Mouse (Mus musculus) lung, adult 2 months (tissue): ENCODE measurements around the gene Psap. TPM values are rescaled to one million over a fixed set of nuclear protein-coding genes. Genes with fewer than 3 reads are reported as not detected.
A peak's percentile ranks its signal among the peaks of the same experiment; 100 is the strongest.

Experiments
- DNase-seq: peaks from one replicate; pipeline ENCODE4 v3.0.0; 2022
- H3K4me1 ChIP-seq: fragments of 200-500 bp; 2 replicates; pipeline ENCODE4 v1.6.1; 2011; ENCODE audit warnings: low read length; ENCODE audit not compliant: control insufficient read depth, insufficient read depth
- H3K4me3 ChIP-seq: fragments of 200-500 bp; replicated peaks from 2 replicates; pipeline ENCODE3; 2011; ENCODE audit warnings: low read depth, mild to moderate bottlenecking, control low read depth, low read length; ENCODE audit errors: extremely low read depth
- CTCF ChIP-seq: fragments of 200-500 bp; IDR thresholded peaks from 2 replicates; pipeline ENCODE4 v1.5.1; 2011; ENCODE audit warnings: mild to moderate bottlenecking, low read length, control low read depth; ENCODE audit not compliant: insufficient read depth
- POLR2A ChIP-seq: fragments of 200-500 bp; IDR thresholded peaks from 2 replicates; pipeline ENCODE4 v1.6.1; 2011; ENCODE audit warnings: low read depth, mild to moderate bottlenecking, control low read depth, low read length, borderline replicate concordance; ENCODE audit errors: extremely low read depth
- WGBS: fragments of 180-500 bp; shearing (Covaris S2); methylation state at CpG from one replicate; pipeline ENCODE4 v1.1.7; 2018; 5-methylcytosine and 5-hydroxymethylcytosine counted together
- polyA plus RNA-seq: library from polyadenylated mRNA; depleted of rRNA; stranded (reverse); fragments of >200 nt; gene quantifications from 2 replicates; pipeline ENCODE4 v1.2.3, GENCODE M21; 2012

The Psap gene
- polyA plus RNA-seq, 1 experiment: 1,289 TPM

DNA sequence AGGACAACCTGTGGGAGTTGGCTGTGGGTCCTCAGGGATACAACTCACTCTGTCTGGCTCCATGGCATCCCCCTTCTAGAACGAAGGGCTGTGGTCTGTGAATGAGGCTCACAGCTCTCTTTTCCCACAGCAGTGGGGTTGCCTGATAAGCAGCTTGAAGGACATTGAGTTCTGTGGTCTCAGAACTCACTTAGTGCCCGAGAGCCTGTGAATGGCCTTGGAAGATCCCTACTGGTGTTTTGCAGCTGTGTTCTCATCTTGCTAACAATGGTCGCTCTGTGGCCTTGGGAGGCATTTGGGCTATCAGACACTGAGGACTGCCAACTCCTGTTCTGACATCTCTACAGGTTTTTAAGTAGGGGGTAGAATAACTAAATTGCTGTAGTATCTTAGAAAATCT, 17.9 kb downstream of the Psap start:
- 92% methylated on average over 3 of the region's 3 CpGs for WGBS
- peaks cover 2% of the 10 kb centered on the region for H3K4me1 ChIP-seq
- H3K4me3 ChIP-seq: no peak overlapping the region
- TF ChIP-seq POLR2A (no peak), CTCF (no peak)
- no peak for DNase-seq

DNA sequence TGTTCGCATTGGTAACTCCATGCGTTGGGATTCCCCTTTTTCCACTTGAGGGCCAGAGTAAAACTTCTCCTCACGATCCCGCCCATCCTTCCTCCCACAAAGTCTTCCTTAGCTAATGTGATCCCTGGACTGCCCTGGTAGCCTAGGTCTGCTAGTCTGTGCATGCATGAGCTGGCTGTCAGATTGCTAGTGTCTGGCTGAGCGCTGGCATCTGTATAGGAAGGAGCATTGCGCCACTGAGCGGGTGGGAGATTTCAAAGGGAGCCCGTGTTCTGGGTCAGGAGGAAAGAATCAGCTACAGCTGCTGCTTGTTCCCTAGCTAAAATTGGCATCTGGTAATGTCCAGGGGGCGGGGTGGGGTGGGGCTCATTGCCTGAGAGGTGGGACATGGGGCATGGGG, 18.6 kb downstream of the Psap start:
- TF ChIP-seq CTCF (no peak), POLR2A (no peak)
- DNase-seq: no peak
- 78% methylated on average over 9 of the region's 9 CpGs for WGBS
- Histone ChIP-seq H3K4me1 (no peaks in the 10 kb centered on the region), H3K4me3 (no peak overlapping the region)

DNA sequence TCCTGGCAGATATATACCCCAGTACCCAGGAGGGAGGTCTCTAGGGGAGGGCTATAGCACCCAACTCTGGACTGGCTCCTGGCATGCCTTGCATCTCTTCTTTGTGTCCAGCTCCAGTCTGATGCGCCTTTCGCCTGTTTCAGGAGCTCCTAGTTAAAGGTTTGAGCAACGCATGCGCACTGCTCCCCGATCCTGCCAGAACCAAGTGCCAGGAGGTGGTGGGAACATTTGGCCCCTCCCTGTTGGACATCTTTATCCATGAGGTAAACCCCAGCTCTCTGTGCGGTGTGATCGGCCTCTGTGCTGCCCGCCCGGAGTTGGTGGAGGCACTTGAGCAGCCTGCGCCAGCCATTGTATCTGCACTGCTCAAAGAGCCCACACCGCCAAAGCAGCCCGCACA, 22.2 kb downstream of the Psap start:
- DNase-seq: no peak
- over 99% methylated on average over 12 of the region's 12 CpGs for WGBS
- Histone ChIP-seq H3K4me1 (no peaks in the 10 kb centered on the region), H3K4me3 (no peak overlapping the region)
- TF ChIP-seq CTCF (no peak), POLR2A (no peak)

DNA sequence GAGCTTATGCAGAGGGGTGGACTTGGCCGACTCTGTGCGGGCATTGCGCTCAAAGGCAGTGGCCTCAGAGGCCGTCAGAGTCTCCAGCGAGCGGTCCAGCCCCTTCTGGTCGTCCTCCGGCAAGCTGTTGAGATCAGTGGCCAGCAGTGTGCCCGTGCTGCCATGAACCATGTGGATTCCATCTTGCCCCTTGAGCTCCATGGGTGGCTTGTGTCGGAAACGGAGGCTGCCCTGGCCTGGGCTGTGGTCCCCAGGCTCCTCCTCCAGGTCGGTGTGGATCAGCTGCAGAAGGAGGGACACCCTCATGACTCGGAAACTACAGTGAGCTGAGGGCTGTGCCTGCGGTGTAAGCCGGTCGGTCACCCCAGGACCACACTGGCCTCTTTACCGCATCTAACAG, 26.0 kb downstream of the Psap start:
- Histone ChIP-seq H3K4me1 (no peaks in the 10 kb centered on the region), H3K4me3 (no peak overlapping the region)
- 83% methylated on average over 17 of the region's 17 CpGs for WGBS
- no peak for TF ChIP-seq POLR2A
- TF ChIP-seq CTCF: no peak
- no peak for DNase-seq

DNA sequence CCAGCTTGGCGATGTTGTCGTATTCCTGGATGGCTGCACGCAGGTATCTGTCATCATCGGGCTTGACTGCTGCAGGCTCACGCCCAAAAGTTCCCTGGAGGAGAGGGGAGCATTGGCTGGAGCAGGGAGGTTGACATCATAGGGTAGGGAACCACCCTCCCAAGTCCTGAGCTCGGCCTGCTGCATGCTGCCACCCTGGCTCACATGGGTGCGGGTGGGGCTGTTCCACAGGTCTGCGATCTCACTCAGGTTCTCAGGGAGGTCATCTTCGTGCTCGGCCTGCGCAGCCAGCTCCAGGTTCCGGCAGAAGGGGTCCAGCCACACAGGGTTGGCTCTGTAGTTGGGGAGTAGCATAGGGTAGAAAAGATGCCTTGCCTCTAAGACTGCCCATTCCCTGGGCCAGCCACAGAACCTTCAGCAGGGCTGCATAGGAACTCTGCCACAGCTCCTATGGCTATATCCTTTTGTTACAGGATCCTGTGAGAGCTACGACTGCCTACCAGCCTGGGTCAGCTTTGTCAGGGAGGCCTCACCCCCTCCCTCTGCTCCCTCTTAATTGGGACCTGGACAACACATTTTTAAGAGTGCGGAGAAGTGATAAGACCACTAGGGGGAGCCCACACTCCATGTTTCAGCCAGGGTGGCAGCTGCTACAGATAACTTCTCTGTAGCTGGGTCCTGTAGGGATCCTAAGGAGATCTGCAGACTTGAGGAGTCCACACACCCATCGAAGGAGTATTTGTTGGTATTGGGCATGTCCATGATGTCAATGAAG, 27.6 kb downstream of the Psap start:
- TF ChIP-seq POLR2A: no peak
- TF ChIP-seq CTCF: peak; percentile 83
- H3K4me3 ChIP-seq: no peak overlapping the region
- no peaks in the 10 kb centered on the region for H3K4me1 ChIP-seq
- WGBS: 62% methylated on average over 15 of the region's 15 CpGs
- DNase-seq: peak; percentile 63

DNA sequence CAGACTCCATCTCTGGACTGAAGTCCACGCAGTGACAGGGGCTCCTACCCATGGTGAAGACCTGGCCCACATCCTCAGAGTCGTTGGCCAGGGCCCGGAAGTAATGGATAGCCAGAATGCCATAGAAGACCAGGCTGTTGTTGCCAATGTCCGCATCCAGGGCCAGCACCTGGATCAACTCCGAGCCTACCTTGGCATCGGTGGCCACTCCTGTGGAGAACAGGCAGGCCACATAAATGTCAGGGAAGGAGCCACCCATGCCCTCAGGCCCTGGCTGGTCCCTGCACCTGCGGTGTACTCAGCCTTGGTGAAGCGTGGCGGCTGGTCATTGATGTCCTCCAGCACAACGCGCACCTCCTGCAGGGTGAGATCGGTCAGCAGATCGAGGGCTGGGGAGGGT, 33.2 kb downstream of the Psap start:
- TF ChIP-seq POLR2A: no peak
- no peak for TF ChIP-seq CTCF
- H3K4me1 ChIP-seq: no peaks in the 10 kb centered on the region
- WGBS: 92% methylated on average over 13 of the region's 13 CpGs
- no peak for DNase-seq
- no peak overlapping the region for H3K4me3 ChIP-seq

DNA sequence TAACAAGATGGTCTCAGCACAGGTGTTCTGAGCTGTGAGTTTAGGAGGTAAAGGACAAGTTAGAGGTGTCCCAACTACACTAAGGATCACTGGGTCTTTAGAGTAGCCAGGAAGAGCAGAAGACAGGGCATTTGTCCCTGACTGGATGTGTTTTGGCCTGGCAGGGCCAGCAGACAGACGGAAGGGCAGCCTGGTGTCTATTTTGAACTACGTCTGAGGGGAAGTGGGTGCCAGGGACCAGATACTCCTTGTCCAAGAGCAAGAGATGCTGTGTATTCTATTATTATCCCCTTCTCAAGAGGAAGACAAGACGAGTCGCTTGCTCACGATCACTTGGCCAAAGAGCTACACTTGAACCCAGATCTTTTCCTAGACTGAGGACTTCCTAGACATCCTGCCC, 36.2 kb downstream of the Psap start:
- no peak overlapping the region for H3K4me3 ChIP-seq
- DNase-seq: no peak
- H3K4me1 ChIP-seq: no peaks in the 10 kb centered on the region
- TF ChIP-seq CTCF (no peak), POLR2A (no peak)
- 85% methylated on average over 5 of the region's 5 CpGs for WGBS

DNA sequence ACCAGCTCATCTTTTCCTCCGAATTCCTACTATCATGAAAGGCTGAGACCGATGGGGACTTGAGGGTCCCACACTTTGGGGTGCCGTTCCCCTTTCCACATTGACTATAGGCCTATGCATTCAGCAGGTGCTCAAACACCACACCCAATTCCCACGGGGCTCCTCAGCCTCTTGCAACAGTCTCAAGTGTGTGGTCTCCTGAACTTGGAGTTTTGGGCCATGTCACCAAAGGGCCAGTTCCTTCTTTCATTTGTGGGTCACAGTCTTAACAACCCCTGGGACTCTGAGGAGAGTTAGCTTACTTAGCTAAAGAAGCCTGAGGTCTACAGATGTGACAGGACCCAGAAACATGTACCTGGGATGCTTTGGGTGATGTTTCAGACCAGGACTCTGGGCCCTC, 38.7 kb downstream of the Psap start:
- DNase-seq: no peak
- no peak overlapping the region for H3K4me3 ChIP-seq
- no peak for TF ChIP-seq CTCF
- no peak for TF ChIP-seq POLR2A
- WGBS: 82% methylated on average over 4 of the region's 4 CpGs
- H3K4me1 ChIP-seq: no peaks in the 10 kb centered on the region

DNA sequence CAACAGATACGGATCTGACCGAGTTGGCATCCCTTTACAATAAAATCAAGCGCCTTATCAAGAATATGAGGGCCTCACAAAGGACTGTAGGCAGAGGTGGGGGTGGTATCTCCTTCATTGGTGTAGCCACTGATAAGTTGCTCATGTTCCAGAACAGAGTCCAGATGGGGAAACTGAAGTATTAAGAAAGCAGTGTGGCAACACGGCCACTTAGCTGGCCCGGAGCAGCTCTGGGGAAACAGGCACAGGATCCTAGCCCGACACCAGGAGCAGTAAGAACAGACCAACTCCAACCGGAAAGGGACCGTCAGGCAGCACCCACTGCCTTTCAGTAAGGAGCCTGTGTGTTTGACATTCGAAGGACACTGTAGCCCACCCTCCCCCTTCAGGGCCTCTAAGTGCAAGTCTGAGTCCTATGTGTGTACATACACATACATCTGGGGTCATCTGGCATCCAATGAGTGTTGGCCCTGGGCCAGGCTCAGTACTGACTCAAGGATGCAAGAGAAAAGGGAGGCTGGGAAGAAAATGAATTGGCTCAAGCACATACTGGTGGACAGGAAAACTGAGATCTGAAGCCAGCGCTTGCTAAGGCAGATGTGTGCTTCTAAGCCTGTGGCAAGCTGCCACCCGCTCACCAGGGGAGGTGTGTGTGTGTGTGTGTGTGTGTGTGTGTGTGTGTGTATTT, 51.7 kb downstream of the Psap start:
- Histone ChIP-seq H3K4me3 (no peak overlapping the region), H3K4me1 (no peaks in the 10 kb centered on the region)
- 42% methylated on average over 11 of the region's 11 CpGs for WGBS
- DNase-seq: no peak
- TF ChIP-seq POLR2A (no peak), CTCF (no peak)

DNA sequence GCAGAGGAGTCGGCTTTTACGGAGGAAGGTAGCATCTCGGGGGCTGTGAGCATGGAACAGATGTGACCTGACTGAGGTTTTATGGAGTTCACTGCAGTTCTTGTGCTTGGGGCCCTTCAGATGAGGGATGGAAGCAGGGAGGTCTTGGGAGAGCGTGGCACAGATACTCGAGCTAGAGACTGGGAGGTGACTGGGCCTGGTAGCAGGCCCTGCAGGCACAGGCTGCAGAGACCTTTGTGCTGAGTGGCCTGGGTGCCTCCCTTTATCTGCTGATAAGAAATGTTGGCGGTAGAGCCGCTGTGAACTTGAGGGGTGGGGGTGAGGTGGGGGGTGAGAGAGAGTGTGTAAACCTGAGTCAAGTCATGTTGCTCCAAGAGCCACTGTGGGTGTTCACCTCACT, 57.2 kb downstream of the Psap start:
- TF ChIP-seq CTCF: no peak
- TF ChIP-seq POLR2A: no peak
- no peak for DNase-seq
- no peaks in the 10 kb centered on the region for H3K4me1 ChIP-seq
- 67% methylated on average over 7 of the region's 7 CpGs for WGBS
- no peak overlapping the region for H3K4me3 ChIP-seq
